Mouse (Mus musculus) kidney, postnatal 0 days (tissue): ENCODE measurements around the gene Caskin2. TPM values are rescaled to one million over a fixed set of nuclear protein-coding genes. Genes with fewer than 3 reads are reported as not detected.
A peak's percentile ranks its signal among the peaks of the same experiment; 100 is the strongest.

Experiments used
- ATAC-seq: fragments of 200-750 bp; cut with Nextera tagmentation; replicated peaks from 2 replicates; pipeline ENCODE4 v1.8.0; 2017; ENCODE audit warnings: low read depth, moderate number of reproducible peaks, moderate TSS enrichment, moderate library complexity; ENCODE audit not compliant: low FRiP score
- DNase-seq: peaks from one replicate; pipeline ENCODE4 v3.0.0-alpha.2; 2016; ENCODE audit warnings: low spot score
- H3K27ac ChIP-seq: fragments of 300-500 bp; sonication (generic); 2 replicates; pipeline ENCODE4 v1.5.1; 2014; ENCODE audit warnings: mild to moderate bottlenecking
- H3K27me3 ChIP-seq: fragments of 300-500 bp; sonication (generic); 2 replicates; pipeline ENCODE4 v1.6.1; 2014; ENCODE audit warnings: low read length, mixed read lengths; ENCODE audit not compliant: insufficient read depth
- H3K36me3 ChIP-seq: fragments of 300-500 bp; sonication (generic); 2 replicates; pipeline ENCODE4 v1.6.1; 2014; ENCODE audit warnings: low read length, mixed read lengths; ENCODE audit not compliant: insufficient read depth
- H3K4me1 ChIP-seq: fragments of 300-500 bp; sonication (generic); replicated peaks from 2 replicates; pipeline ENCODE4 v1.6.1; 2014; ENCODE audit warnings: antibody characterized with exemption, low read length, mixed read lengths; ENCODE audit not compliant: insufficient read depth
- H3K4me2 ChIP-seq: fragments of 300-500 bp; sonication (generic); 2 replicates; pipeline ENCODE4 v1.6.1; 2014; ENCODE audit warnings: mild to moderate bottlenecking, low read length, moderate library complexity, mixed read lengths
- H3K4me3 ChIP-seq: fragments of 300-500 bp; sonication (generic); replicated peaks from 2 replicates; pipeline ENCODE4 v1.5.1; 2014; ENCODE audit warnings: low read depth, low read length
- H3K9ac ChIP-seq: fragments of 300-500 bp; sonication (generic); 2 replicates; pipeline ENCODE4 v1.6.1; 2014; ENCODE audit warnings: low read depth, low read length
- H3K9me3 ChIP-seq: fragments of 300-500 bp; sonication (generic); replicated peaks from 2 replicates; pipeline ENCODE4 v1.6.1; 2016; ENCODE audit warnings: low read length, inconsistent platforms, mixed read lengths
- CTCF ChIP-seq: IDR thresholded peaks from 2 replicates; pipeline ENCODE4 v1.5.1; 2016; ENCODE audit warnings: antibody characterized with exemption, low read depth, mild to moderate bottlenecking, moderate library complexity
- WGBS: fragments of 180-500 bp; shearing (Covaris S2); extraction: QIAGEN DNeasy Blood & Tissue Kit; methylation state at CpG from one replicate; pipeline ENCODE4 v1.1.7; 2014; 5-methylcytosine and 5-hydroxymethylcytosine counted together
- polyA plus RNA-seq: library from polyadenylated mRNA; unstranded; fragments of >200 nt; fragmentation: Nextera tagmentation; extraction: Ambion mirVana; gene quantifications from 2 replicates; pipeline ENCODE4 v1.2.1, GENCODE M21; 2015

Caskin2 gene
- polyA plus RNA-seq, 1 experiment from 2014 or later = 14.4 TPM

DNA sequence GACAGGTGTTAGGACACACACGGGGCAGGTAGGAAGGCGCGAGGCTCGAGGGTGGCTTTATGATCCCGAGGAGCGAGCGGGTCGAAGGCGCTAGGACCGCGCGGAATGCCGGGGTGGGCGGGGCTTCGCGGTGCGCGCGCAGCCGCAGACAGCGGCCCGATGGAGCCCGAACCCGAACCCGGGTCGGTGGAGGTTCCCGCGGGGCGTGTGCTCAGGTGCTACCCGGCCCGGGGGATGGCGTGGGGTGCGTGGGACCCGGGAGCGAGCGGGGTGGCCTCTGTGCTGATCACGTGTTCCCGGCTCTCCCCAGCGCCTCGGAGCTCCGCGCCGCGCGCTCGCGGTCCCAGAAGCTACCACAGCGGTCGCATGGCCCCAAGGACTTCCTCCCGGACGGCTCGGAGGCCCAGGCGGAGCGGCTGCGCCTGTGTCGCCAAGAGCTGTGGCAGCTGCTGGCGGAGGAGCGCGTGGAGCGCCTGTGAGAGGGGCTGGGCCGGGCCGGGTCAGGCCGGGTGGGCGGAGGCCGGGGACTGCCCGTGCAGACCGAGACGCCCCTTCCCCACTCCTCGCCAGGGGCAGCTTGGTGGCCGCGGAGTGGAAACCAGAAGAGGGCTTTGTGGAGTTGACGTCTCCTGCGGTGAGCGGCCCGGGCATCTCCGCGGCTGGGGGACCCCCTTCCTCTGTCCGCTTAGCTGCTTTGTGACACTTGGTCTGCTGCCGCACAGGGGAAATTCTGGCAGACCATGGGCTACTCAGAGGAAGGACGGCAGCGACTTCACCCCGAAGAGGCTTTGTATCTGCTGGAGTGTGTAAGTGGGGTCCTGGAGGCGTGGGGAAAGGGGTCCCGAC lies 1.4 kb upstream of the Caskin2 start, which contains the start of gene Tsen54:
Tsen54 (plus strand) TSS at position 120 of the 846 bp plus-strand sequence.
- Histone ChIP-seq H3K4me2 (peak within 1 kb of the TSS; percentile 93), H3K4me1 (peaks cover 37% of the 10 kb centered on the region), H3K36me3 (0 out of 2 replicates have a peak, but pooled peaks cover 4% of the 10 kb centered on the region), H3K27ac (peak within 1 kb of the TSS; percentile 79), H3K4me3 (peak within 1 kb of the TSS; percentile 79), H3K9me3 (no peaks in the 10 kb centered on the region), H3K27me3 (no peaks in the 10 kb centered on the region), H3K9ac (peak within 1 kb of the TSS; percentile 75)
- peak; percentile 82 for DNase-seq
- peak; percentile 44 for ATAC-seq
- no peak for TF ChIP-seq CTCF
- under 1% methylated on average over 82 of the region's 84 CpGs for WGBS

DNA sequence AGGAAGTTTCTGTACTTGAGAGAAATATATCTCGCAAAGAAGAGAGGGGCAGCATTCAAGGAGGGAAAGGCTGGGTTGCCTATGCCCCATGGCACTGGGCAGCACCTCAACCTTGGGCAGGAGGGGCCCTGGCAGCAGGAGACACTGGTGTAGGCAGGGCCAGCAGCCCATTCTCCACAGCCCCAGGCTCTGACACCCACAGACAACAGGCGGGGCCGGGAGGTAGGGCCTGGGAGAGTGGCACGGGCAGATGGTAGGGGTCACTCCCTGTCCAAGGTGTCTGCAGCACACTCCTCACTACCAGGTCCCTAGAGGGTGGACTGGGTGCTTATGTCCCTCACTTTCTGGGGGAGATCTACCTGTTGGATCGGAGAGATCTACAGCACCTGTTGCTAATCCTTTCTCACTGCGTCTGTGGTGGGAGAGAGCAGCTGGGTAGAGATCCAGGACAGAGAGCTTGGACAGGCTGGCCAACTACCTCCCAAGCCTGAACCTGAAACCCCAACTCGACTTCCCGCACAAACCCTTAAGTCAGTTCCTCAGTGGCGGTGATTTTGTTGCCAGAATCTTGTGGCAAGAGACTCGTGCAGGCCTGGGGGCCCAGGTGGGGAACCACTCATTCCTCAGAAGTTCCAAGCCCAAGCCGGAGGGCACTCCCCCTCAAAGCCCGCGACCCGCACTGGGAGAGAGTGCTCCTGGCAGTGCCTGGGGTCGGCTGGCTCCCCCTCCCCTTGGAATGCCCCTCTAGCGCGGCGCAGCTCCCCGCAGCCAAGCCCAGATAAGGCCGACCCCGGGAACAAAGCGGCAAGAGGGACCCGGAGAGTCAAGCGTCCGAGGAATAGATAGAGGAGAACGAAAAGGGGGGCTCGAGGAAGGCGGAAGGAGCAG lies 662 bp downstream of the Caskin2 start:
- peaks cover 48% of the 10 kb centered on the region for H3K4me1 ChIP-seq

DNA sequence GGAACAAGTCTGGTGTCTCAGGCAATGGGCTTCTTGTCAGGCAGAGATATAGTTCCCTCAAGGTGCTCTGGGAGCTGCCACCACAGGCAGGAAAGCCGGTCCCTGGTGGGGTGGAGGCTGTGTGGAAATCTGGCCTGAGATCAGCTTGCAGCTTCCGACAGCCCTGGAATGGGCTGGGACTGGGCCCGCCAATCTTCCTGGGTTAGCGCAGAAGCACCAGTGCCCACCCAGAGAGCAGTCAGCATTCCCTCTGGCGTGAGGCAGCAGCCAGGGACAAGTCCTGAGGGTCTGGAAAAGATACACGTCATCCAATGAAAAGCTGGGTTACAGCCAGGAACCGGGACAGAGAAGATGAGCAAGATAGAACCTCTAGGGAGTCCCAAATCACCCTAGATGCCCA lies 1.3 kb downstream of the Caskin2 start:
- H3K4me3 ChIP-seq = peak overlapping the region; percentile 79
- no peaks in the 10 kb centered on the region for H3K27me3 ChIP-seq
- H3K4me1 ChIP-seq = peaks cover 48% of the 10 kb centered on the region
- H3K9me3 ChIP-seq = no peaks in the 10 kb centered on the region
- peak overlapping the region; percentile 74 for H3K9ac ChIP-seq
- ATAC-seq = no peak
- TF ChIP-seq CTCF = no peak
- no peak for DNase-seq
- 19% methylated on average over 7 of the region's 7 CpGs for WGBS
- 0 out of 2 replicates have a peak, but pooled peaks cover 4% of the 10 kb centered on the region for H3K36me3 ChIP-seq
- H3K27ac ChIP-seq = peak overlapping the region; percentile 79; the same call in 1 of the 2 replicates
- H3K4me2 ChIP-seq = peak overlapping the region; percentile 93

More for the DNA sequence above, 662 bp downstream of the Caskin2 start:
- WGBS = 6% methylated on average over 28 of the region's 28 CpGs
- peak overlapping the region; percentile 74 for H3K9ac ChIP-seq
- H3K4me3 ChIP-seq = peak overlapping the region; percentile 79
- H3K4me2 ChIP-seq = peak overlapping the region; percentile 93
- H3K9me3 ChIP-seq = no peaks in the 10 kb centered on the region
- TF ChIP-seq CTCF = no peak
- no peak for DNase-seq
- H3K27ac ChIP-seq = peak overlapping the region; percentile 79
- no peaks in the 10 kb centered on the region for H3K27me3 ChIP-seq
- peak; percentile 3; the same call in 1 of the 2 replicates for ATAC-seq
- 0 out of 2 replicates have a peak, but pooled peaks cover 4% of the 10 kb centered on the region for H3K36me3 ChIP-seq

DNA sequence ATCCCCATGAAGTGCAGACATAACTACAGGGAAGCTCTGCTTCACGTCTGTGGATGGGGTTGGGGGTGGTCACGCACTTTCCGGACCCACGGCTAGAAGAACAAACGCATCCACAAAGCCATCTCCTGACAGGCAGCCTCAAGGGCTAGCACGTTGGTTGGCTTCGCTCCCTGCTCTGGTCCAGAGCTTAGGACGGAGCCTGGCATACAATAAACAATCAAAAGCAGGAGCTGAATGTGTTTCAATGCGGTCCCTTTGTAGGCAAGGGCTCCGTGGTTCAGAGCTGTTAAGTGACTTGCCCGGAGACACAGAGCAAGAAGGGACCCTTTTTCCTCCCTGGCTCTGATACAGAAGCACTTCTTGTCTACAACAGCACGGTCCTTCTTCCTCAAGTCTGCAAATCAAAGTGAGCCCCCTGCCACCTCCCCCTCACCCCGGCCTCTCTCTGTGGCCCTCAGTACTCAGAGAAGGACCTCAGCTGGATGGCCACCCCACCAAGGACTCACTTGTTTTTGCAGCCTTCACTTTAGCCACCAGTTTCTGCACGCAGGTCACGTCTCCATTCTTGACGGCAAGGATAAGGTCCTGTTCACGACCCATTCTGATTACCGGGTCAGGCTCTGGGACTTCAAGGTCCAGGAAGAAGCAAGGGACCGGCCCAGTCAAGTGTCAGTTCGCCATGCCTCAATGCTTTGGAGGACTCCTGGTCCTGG lies 1.9 kb downstream of the Caskin2 start:
- WGBS = 65% methylated on average over 20 of the region's 20 CpGs
- H3K36me3 ChIP-seq = peaks cover 5% of the 10 kb centered on the region; the same call in 1 of the 2 replicates
- no peak for DNase-seq
- H3K27ac ChIP-seq = 0 out of 2 replicates have a peak overlapping the region, but pooled peaks have one; percentile 79
- peaks cover 48% of the 10 kb centered on the region for H3K4me1 ChIP-seq
- no peak for ATAC-seq
- peak overlapping the region; percentile 93 for H3K4me2 ChIP-seq
- no peak for TF ChIP-seq CTCF
- H3K4me3 ChIP-seq = peak overlapping the region; percentile 79
- H3K9me3 ChIP-seq = no peaks in the 10 kb centered on the region
- no peaks in the 10 kb centered on the region for H3K27me3 ChIP-seq
- peak overlapping the region; percentile 74; the same call in 1 of the 2 replicates for H3K9ac ChIP-seq

DNA sequence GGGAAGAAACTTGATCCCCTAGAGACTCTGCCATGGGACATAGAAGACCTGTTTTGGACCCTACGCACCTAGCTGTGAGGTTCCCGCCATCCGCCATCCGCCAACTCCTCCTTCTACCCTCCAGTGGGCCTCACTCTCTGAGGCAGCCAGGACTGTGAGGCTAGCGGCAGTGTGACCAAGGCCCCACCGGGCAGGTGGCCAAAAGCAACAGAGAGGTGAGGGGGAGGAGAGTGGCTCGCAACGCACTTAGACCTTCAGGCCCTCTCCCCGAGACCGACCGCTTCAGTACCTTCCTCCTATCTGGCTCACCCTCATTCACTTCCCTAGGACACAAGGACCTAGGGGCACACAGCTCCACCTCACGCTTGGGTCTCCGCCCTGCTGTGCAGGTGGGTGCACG lies 3.1 kb downstream of the Caskin2 start:
- no peaks in the 10 kb centered on the region for H3K9me3 ChIP-seq
- peak overlapping the region; percentile 79 for H3K4me3 ChIP-seq
- H3K9ac ChIP-seq = peak overlapping the region; percentile 36; the same call in 1 of the 2 replicates
- DNase-seq (peak; percentile 82), ATAC-seq (no peak)
- H3K27me3 ChIP-seq = no peaks in the 10 kb centered on the region
- H3K27ac ChIP-seq = peak overlapping the region; percentile 77
- peak overlapping the region; percentile 93 for H3K4me2 ChIP-seq
- 15% methylated on average over 14 of the region's 14 CpGs for WGBS
- TF ChIP-seq CTCF = no peak
- H3K4me1 ChIP-seq = peaks cover 42% of the 10 kb centered on the region
- peaks cover 8% of the 10 kb centered on the region; the same call in 1 of the 2 replicates for H3K36me3 ChIP-seq
